Mouse (Mus musculus) bone marrow, adult 2 months (tissue): ENCODE results near the gene Col8a2.

Experiments used
- CTCF ChIP-seq: fragments of 200-500 bp; IDR thresholded peaks from 2 replicates; pipeline ENCODE4 v1.5.1; 2011; ENCODE audit warnings: low read length, control low read depth; ENCODE audit not compliant: control insufficient read depth, insufficient read depth
- POLR2A ChIP-seq: fragments of 200-500 bp; IDR thresholded peaks from 2 replicates; pipeline ENCODE4 v1.6.1; 2011; ENCODE audit warnings: low read depth, mild to moderate bottlenecking, control low read depth, low read length, borderline replicate concordance; ENCODE audit not compliant: control insufficient read depth

- TF ChIP-seq CTCF, result no peak
- no peak for TF ChIP-seq POLR2A
These were observed 15.2 kb downstream of the Col8a2 start for GRCm38 (mm10) chr4:126301584-126302309.
